ENCODE assay signal across 9 mouse cellular contexts in genomic region chr10:39563552-39564223, GRCm38 (mm10). TPM values are rescaled to one million over a fixed set of nuclear protein-coding genes. Genes with fewer than 3 reads are reported as not detected.
DNase-seq lines count a peak whose midpoint lies in the region; ATAC-seq and TF ChIP-seq lines count a peak whose summit lies in the region.
"Had no signal": no experiment of that assay in that cellular context is flagged by ENCODE, and none has a peak within 500 bp of the region (broad histone marks: within the 10 kb centered on the region; RNA-seq: fewer than 3 reads in every experiment).

No protein-coding gene starts in this region.

- no peaks in the 10 kb centered on the region for H3K27me3 ChIP-seq in neural tube, embryonic 11.5 days (ENCODE audit: control insufficient read depth, insufficient read depth, low read length)
- no peaks in the 10 kb centered on the region for H3K27me3 ChIP-seq in limb, embryonic 15.5 days

- no peak overlapping the region for H3K9ac ChIP-seq in neural tube, embryonic 11.5 days (ENCODE audit: low read length)
- H3K9ac ChIP-seq in limb, embryonic 15.5 days: no peak overlapping the region

- 48% methylated on average over 24 of the region's 24 CpGs for WGBS in neural tube, embryonic 11.5 days
- 43% methylated on average over 24 of the region's 24 CpGs for WGBS in limb, embryonic 15.5 days

- no peak overlapping the region for H3K4me2 ChIP-seq in neural tube, embryonic 11.5 days (ENCODE audit: low read depth)
- H3K4me2 ChIP-seq in limb, embryonic 15.5 days: no peak overlapping the region

- H3K4me1 ChIP-seq in neural tube, embryonic 11.5 days (ENCODE audit: control insufficient read depth, insufficient read depth, low read length): peaks cover 5% of the 10 kb centered on the region; the same call in 1 of the 2 replicates
- H3K4me1 ChIP-seq in limb, embryonic 15.5 days: peaks cover 31% of the 10 kb centered on the region

- peak; percentile 59 for DNase-seq in gastrocnemius, adult 2 months
- no peak for DNase-seq in gastrocnemius, postnatal 14 days
- no peak for DNase-seq in neural tube, embryonic 11.5 days (ENCODE audit: low spot score)
- DNase-seq in neural tube, embryonic 10.5 days (ENCODE audit: extremely low spot score, low spot score): no peak
- DNase-seq in frontal cortex, postnatal 10 days (ENCODE audit: low spot score in 2 of 2): no peak
- DNase-seq in adrenal gland, adult (ENCODE audit: inconsistent age in 2 of 2, low spot score in 1 of 2): no peak
- DNase-seq in layer of hippocampus, postnatal 14 days (ENCODE audit: low spot score in 2 of 2): no peak
- DNase-seq: kidney, postnatal 36 days had no signal

- peak overlapping the region; percentile 57 for H3K4me3 ChIP-seq in gastrocnemius, adult 2 months
- no peak overlapping the region for H3K4me3 ChIP-seq in neural tube, embryonic 11.5 days (ENCODE audit: low read depth, low read length)
- H3K4me3 ChIP-seq in limb, embryonic 15.5 days: no peak overlapping the region

- H3K36me3 ChIP-seq in neural tube, embryonic 11.5 days (ENCODE audit: control insufficient read depth, insufficient read depth, low read length): no peaks in the 10 kb centered on the region
- 0 out of 2 replicates have a peak, but pooled peaks cover 6% of the 10 kb centered on the region for H3K36me3 ChIP-seq in limb, embryonic 15.5 days

- TF ChIP-seq CTCF in gastrocnemius, adult 2 months (IDR thresholded peaks at IDR 0.05): no peak

- peak overlapping the region; percentile 84 for H3K27ac ChIP-seq in gastrocnemius, adult 2 months
- peak overlapping the region; percentile 5; the same call in 1 of the 2 replicates for H3K27ac ChIP-seq in neural tube, embryonic 11.5 days (ENCODE audit: low read depth, low read length)
- H3K27ac ChIP-seq in limb, embryonic 15.5 days: 0 out of 2 replicates have a peak overlapping the region, but pooled peaks have one; percentile 43

- ATAC-seq in neural tube, embryonic 11.5 days (ENCODE audit: insufficient read depth, low FRiP score, low TSS enrichment): no peak
- no peak for ATAC-seq in limb, embryonic 15.5 days (ENCODE audit: insufficient number of reproducible peaks, low FRiP score, low TSS enrichment, low read depth)

- intact Hi-C loops in gastrocnemius, adult 2 months (cut with DNase I): no loop called here
- intact Hi-C loops in gastrocnemius, postnatal 14 days (cut with DNase I; ENCODE audit: low total_unique reads): loop anchor here (5.0 kb wide), 1 partner anchor 39 kb away; no protein-coding TSS in a partner anchor

- no peaks in the 10 kb centered on the region for H3K9me3 ChIP-seq in neural tube, embryonic 11.5 days (ENCODE audit: control insufficient read depth, low read length)
- H3K9me3 ChIP-seq in limb, embryonic 15.5 days: no peaks in the 10 kb centered on the region

RNA-seq across cellular contexts. Expression of gene Traf3ip2, which starts 49.0 kb away (rescaled TPM):
- total RNA-seq in gastrocnemius, adult 2 months (2021): 1 to 10 TPM; 5.5 to 9.0 TPM
- 1 to 10 TPM; 4.2 to 7.9 TPM for total RNA-seq in gastrocnemius, postnatal 14 days (2021)
- 9.4 TPM in 2 replicates for polyA plus RNA-seq in neural tube, embryonic 11.5 days (2014; fragmentation: Nextera tagmentation; extraction: Ambion mirVana)
- 14.9 and 15.5 TPM in 2 replicates for polyA plus RNA-seq in limb, embryonic 15.5 days (2015; fragmentation: Nextera tagmentation; extraction: Ambion mirVana)
- 1 to 10 TPM; 3.6 to 4.3 TPM for total RNA-seq in layer of hippocampus, postnatal 14 days (2021)

Comparison
In these comparisons a context has a peak if more than half of its experiments do, and no peak if none do; other contexts are left out.
1. H3K27ac ChIP-seq: peak in every context shown above with its lines; median percentile 84 in gastrocnemius, adult 2 months; 43 in limb, embryonic 15.5 days; 5 in neural tube, embryonic 11.5 days.